Mouse (Mus musculus) effector memory CD4-positive, alpha-beta T cell, adult 7 months (primary cell): ENCODE results near the gene Ncoa1. TPM values are rescaled to one million over a fixed set of nuclear protein-coding genes. Genes with fewer than 3 reads are reported as not detected.

ENCODE experiments used
- polyA plus RNA-seq: library from polyadenylated mRNA; unstranded; fragments of 100-300 nt; shearing (Covaris generic); gene quantifications from one replicate; pipeline ENCODE4 v1.2.1, GENCODE M21; 2017

The Ncoa1 gene
- 68.3 TPM for polyA plus RNA-seq

GRCm38 (mm10) chr12:4476832-4477671, at the start of gene Ncoa1:
Gene Ncoa1 (minus strand): TSS chr12:4477182.

GRCm38 (mm10) chr12:4233572-4234508, 243.1 kb downstream of the Ncoa1 start, which contains the start of the genes Ptrhd1 and Cenpo:
Gene Ptrhd1 (plus strand): TSS chr12:4234027.
Gene Cenpo (minus strand): TSS chr12:4234294.

Other genes starting within 250 kb of the Ncoa1 start
- 3.1 TPM for gene Ptrhd1, start 243.2 kb downstream of the Ncoa1 start, polyA plus RNA-seq
- 16.4 TPM for gene Cenpo, start 242.9 kb downstream of the Ncoa1 start, polyA plus RNA-seq
- 166 TPM for gene Itsn2, start 115.5 kb upstream of the Ncoa1 start, polyA plus RNA-seq
- not detected for gene Gm3625, start 115.7 kb upstream of the Ncoa1 start, polyA plus RNA-seq